Mouse (Mus musculus) spleen, postnatal 10 days (tissue): Measurements from ENCODE around the gene Mpp3.
A peak's percentile ranks its signal among the peaks of the same experiment; 100 is the strongest.

Experiments used
- DNase-seq, 2 experiments: peaks; one replicate each; pipeline ENCODE4 v3.0.0; 2021 to 2022; ENCODE audit warnings: low spot score in 2 of 2

Mpp3 gene

DNA sequence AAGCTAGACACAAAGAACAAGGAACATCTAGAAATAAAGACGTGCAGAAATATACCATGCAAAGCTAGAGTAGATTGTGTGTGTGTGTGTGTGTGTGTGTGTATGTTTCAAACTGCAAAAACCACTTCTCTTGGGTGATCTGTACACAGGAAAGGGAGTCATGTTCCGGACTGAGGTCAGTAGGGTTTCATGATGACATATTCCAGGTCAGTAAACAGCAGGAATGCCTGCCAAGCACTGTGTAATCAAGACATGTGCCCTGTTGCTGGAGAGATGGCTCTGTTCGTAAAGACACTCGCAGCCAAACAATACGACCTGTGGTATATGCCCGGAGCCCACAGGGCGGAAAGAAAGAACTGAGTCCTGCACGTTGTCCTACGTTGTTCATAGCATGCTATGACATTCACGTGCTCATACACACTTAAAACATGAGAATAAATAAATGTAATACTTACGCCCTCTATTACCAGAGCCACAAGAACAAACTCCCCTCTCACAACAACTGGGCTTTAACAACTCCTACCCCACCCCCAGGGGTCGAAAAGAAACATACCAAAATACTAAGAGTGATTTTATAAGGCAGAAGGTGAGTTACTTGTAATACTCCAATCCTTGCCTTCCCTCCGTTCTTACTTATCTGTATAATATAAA is 11.4 kb upstream of the Mpp3 start:
- no peak for DNase-seq

DNA sequence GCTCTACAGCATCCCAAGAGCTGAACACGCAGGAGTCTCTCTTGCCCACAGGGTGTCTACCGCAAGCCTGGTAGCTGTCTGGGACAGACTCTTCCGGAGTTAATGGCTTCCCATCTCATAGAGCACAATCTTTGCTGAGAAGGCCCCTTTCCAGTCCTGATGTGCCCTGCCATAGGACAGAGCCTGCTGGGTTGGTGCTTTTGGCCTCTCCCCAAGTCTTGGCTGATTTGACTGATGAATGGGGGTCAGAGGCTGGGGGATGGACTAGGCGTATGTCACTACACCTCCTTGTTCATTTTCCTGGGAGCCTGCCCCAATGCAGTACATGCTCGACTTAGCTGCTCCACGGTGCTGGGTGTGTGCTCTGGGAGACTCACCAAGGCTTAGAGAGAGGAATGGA is 9.5 kb upstream of the Mpp3 start:
- no peak for DNase-seq

GRCm38 (mm10) chr11:102036336-102036735 is 8.1 kb upstream of the Mpp3 start:
- no peak for DNase-seq

DNA sequence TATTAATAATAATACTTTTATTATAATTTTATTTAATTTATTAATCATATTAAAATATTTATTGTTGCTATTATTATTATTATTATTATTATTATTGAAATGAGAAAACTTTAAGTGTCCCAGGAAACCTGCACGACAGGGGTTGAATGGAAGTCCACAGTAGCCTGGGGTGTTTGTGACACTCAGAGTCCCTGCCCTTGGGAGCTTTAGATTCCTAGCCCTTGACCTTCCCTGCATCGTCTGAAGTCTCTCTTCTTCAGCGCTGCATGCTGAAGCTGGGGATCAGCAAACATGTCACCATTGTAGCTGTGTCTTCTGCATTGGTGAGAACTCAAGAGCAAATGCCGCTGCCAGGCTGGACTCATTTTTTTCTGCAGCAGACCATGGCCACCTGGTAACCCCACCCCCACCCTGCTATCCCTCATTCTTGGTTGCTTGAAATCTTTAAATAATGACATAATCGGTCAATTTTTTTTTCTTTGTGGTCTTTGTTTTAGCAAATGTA is 7.2 kb upstream of the Mpp3 start:
- no peak for DNase-seq

DNA sequence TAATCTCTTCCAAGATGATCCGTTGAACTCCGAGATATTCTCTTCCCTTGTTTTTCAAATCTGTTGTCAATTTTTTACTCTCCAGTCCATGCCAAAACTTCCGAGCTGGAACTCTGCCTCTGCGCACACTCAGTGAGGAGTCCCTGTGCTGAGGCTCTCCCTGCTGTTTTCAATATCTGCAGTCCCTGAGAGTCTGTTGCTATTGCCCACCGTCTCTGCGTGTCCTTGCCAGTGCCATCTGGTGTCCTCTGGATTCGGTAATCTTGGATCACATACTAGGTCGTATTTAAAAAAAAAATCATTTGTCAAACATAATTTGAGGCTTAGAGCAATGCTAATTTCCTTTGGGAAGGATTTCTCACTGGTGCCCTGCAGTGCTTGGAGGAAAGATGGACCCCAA is 6.6 kb upstream of the Mpp3 start:
- no peak for DNase-seq

DNA sequence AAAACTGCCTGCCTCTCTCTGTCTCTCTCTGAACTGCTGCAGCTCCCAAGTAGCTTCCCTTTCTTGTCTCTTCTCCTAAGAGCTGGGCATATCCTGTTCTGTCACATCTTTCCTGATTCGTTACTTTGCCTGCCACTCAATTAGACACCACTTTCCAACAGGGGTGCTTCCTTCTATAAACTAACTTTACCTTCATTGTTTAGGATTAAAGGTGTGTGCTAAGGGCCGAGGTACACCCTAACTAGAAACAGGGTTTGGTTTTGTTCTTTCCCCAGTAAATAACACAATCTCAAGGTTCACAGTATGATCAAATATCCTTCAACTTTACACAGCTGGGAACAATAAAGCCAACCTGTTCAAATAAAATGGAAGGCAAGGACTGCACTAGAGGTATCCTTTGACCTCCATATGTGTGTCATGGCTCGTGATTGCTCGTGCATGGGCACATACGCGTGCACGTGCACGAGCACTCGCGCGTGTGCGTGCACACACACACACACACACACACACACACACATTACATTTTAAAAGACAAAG is 4.9 kb upstream of the Mpp3 start:
- no peak for DNase-seq

DNA sequence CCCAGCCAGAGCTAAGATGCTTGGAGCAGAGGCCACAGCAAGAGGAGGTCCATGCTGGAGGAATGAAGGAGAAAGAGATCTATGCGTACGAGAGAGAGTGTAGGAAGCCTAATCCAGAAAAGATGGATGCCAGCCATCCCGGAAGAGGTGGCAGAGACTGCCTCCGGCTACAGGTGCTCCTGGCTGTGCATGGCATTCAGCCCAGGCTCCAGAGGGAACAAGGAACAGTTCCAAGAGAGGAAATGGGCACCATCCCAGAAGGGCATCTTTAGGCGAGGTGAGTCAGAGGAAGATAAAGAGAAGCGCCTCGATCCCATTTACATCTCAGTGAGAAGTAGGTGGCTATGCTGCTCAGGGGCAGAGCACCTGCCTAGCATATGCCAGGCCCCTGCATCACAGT is 2.9 kb upstream of the Mpp3 start:
- no peak for DNase-seq

- no peak for DNase-seq
Observed at GRCm38 (mm10) chr11:102029966-102030365, 1.7 kb upstream of the Mpp3 start.

DNA sequence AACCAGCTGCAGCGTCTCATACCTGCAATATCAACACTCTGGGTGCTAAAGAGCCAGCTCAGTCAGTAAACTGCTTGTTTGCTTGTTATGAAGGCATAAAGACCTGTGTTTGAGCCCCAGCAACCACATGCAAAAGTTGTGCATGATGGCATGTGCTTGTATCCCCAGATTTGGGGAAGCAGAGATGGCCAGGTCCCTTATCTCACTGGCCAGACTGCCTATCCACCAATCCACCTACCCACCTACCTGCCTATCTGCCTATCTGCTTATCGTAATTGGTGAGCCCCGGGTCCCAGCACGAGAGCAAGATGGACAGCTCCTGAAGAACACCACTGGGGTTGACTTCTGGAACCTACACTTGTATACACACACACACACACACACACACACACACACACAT is 1.0 kb upstream of the Mpp3 start:
- DNase-seq = no peak

DNA sequence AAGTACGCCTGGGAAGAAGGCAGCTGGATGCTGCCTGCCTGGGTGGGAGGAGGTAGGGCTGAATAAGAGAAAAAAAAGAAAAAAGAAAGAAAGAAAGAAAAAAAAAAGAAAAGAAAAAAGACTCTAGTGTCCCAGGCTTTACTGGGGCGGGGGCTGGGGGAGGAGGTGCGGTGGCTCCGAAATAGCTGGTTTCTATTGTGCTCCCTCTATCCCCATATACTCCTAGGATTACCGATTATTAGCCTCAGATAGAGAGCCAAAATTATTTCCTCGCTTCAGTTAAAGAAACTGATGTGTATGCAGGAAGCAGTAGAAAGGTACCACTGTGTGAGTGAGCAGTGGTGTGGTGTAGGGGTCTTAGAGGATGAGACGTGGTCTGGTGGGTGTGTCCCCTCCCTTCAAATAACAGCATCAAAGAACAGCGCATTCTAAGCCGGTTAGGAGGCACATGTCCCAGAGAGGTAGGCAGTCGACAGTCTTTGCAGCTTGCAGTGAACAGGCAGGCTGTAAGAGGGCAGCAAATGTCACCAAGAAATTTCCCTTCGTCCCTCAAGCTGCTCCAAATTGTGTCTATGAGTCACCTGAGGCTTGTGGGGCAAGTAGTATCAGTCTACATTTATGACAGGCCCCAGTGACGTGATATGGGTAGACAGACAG is 772 bp downstream of the Mpp3 start:
- DNase-seq = no peak

- peak in 1 of 2 experiments; percentile 30 for DNase-seq
Observed at GRCm38 (mm10) chr11:102026694-102027360, 1.4 kb downstream of the Mpp3 start.

DNA sequence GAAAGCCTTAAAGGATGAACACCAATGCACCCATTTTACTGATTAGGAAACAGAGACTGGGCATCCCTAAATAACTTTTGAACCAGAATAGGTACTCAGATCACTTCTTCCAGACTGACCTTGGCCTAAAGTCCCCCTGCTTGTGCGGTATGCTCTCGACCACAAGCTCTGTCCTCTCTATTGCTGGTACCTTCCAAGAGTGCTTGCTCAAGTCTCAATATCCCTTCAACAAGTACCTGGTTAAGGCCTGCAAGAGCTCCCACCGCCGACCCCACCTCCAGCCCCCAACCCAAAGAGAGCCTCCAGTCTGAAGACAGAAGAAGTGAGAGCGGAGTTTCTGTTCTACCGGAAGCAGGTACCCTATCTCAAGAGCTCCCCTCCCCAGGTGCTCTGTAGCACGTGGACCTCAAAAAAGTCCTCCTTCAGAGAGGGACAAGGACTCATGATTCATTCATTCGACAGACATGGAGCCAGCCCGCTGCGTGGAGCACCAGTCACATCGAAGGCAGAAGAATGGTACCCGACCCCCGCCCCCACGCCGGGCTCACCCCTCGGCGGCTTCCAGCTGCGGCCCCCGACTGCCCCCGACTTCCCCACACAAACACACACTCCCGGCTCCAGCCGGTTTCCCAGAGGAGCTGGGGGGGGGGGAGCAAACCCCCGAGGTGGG is 2.1 kb downstream of the Mpp3 start:
- DNase-seq = no peak

DNA sequence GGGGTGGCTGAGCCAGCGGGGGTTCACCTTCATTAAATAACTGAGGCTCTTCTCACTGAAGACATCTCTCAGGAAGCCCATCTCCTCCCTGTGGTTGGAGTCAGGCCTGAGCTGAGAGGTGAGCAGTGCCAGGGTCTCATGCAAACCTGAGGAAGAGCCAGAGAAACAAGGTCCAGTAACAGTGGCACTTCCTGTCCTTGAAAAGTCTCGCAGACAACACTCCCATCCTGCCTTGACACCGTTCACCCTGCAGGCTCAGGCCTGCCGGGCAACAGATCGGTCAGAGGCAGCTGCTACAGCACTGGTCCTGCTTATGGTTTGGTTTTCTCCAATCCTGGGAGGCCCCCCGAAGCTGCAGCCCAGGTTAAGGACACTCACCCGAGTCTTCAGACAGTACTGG is 2.9 kb downstream of the Mpp3 start:
- DNase-seq = no peak

- no peak for DNase-seq
Observed at GRCm38 (mm10) chr11:102024875-102025274, 3.4 kb downstream of the Mpp3 start.

- DNase-seq = no peak
Observed at GRCm38 (mm10) chr11:102024084-102024758, 4.0 kb downstream of the Mpp3 start.

DNA sequence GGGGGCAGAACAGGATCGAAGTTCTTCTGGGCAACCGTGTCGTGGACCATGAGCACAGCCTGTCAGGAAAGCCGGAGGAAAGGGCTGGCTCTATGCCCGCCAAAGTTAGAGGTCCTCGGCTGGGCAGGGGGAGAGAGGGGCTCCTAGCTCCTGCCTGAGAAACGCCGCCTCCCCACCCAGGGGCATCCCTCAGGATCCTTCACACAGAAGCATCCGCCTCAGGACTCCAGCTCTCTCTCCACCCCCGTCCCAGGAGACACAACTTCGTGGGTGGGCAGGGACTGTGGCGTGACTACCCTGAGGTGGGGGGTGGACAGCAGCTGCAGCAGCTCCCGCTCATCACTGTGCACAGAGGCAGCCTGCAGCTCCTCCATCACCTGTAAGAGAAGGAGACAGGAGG is 4.9 kb downstream of the Mpp3 start:
- DNase-seq = no peak

DNA sequence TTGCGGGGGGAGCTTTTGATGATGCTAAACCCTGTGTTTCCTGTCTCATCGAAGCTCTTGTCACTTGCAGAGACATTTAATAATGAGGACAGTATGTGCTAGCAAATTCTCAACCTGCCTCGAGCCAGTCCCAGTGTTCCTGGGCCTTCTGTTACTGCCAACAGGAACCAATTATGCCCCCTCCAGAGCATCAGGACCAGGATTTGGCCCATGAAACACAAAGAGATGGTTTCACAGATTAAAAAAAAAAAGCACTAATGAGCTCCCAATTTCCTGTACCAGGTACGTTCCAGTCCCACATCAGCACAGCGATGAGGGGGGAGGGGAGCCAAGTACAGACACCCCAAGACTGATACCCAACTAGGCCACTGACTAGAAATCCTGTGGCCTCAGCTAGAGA is 7.1 kb downstream of the Mpp3 start:
- DNase-seq = no peak

- no peak for DNase-seq
Observed at GRCm38 (mm10) chr11:102019736-102020135, 8.5 kb downstream of the Mpp3 start.

DNA sequence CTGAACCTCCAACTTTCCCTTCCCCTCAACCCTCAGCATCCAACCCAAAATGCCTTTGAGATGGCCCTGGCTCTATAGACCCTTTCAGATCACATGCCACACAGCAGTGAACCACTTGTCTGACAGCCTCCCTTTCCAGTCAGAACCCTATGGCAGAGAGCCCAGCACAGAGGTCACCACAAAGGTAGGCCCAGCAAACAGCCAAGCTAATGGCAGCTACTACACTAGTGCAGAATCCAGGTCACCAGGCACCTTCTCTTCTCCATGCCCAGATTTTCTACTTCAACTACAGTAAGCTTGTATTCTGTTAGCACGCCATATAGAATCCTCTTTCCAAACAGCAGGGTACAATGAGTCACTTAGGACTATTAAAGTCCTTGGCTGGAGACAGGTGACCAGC is 12.1 kb downstream of the Mpp3 start:
- DNase-seq = no peak

- peak in 1 of 2 experiments; percentile 27 for DNase-seq
Observed at GRCm38 (mm10) chr11:102015472-102015871, 12.8 kb downstream of the Mpp3 start.

DNA sequence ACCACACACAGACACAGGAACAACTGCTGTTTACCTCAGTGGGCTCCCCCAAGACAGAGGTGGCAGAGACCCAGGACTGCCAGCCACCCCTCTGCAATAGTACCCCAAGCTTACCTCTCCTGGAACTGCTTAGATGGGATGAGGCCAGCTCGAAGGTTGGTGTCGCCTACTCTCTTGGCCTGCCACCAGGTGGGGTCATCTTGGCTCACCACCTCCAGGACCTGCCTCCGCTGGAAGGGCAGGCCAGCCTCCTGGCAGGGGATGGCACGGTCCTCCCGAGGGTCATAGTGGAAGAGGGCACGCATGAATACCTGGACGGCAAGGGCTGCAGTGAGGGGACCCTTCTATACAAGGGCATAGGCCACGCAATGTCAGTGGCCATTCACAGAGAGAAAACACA is 15.1 kb downstream of the Mpp3 start:
- DNase-seq = no peak

DNA sequence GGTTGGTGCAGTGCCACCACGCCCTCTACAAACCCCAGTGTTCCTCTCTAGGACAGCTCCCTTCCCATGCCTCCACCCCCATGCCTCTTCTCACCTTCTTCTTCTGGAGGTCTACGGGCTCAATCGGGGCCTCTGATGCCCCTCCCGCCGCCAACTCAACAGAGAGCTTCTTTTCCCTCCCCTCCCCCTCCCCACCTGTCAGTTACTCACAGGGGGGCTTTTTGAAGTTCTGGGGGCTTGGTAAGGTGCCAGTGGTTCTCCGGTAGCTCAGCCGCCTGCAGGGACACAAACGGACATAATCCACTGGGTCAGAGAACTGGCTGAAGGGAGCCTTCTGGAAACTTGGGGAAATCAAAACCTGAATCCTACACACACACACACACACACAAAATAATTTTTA is 16.8 kb downstream of the Mpp3 start:
- no peak for DNase-seq
